Mouse (Mus musculus): ENCODE results near the gene 1600014C10Rik. TPM values are rescaled to one million over a fixed set of nuclear protein-coding genes. Genes with fewer than 3 reads are reported as not detected.

1600014C10Rik gene
- polyA plus RNA-seq, 1 experiment from 2014 or later = 36.2 TPM

DNA sequence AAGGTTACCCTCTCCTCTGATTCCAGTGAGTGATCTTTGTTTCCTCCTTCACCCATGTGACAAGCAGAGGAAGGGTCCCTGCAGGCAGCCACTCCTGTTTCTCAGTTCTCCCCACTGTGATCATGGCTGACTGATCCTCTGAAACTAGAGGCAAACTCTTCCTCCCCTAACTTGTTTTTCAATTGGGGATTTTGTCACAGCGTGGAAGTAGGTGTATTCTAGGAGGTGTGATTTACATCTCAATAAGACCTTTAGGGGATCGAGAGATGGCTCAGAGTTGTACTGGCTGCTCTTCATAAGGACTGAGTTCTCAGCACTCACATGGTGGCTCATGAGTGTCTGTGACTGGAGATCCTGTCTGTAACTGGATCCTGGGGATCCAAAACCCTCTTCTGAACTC lies 22.8 kb downstream of the 1600014C10Rik start:
- no peak overlapping the region for H3K9ac ChIP-seq (ENCODE audit: low read depth, low read length)
- no peaks in the 10 kb centered on the region for H3K36me3 ChIP-seq (ENCODE audit: control insufficient read depth, insufficient read depth, low read length)
- H3K4me2 ChIP-seq (ENCODE audit: low read length) = no peak overlapping the region
- H3K9me3 ChIP-seq (replicated peaks; ENCODE audit: control insufficient read depth, low read length, poor library complexity, severe bottlenecking) = no peaks in the 10 kb centered on the region
- H3K27me3 ChIP-seq (ENCODE audit: control insufficient read depth, insufficient read depth, low read depth, low read length) = no peaks in the 10 kb centered on the region
- 0 out of 2 replicates have a peak, but pooled peaks cover 2% of the 10 kb centered on the region for H3K4me1 ChIP-seq (ENCODE audit: control insufficient read depth, insufficient read depth, low read length)
- no peak overlapping the region for H3K4me3 ChIP-seq (ENCODE audit: low read depth, low read length)
- WGBS = 23% methylated on average over 2 of the region's 2 CpGs
- H3K27ac ChIP-seq (ENCODE audit: low read length) = no peak overlapping the region
- ATAC-seq = no peak

DNA sequence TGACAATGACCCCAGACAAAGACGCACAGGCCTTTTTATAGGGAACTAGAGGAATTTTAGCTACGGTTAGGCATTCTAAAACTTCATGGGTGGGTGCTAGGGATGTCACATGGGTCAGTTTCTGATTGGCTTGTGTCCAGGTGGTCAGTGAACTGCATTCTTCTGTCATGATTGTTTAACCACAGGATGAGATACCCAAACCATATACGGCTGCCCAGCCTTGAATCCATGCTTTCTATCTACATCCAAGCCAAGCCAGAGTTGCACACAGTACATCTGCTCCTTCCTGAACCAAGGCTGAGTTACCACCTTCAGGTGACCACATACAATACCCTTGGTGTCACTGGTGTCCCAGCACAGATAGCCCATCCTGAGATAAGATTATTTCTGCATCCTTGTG lies 23.5 kb downstream of the 1600014C10Rik start:
- no peaks in the 10 kb centered on the region for H3K36me3 ChIP-seq (ENCODE audit: control insufficient read depth, insufficient read depth, low read length)
- no peaks in the 10 kb centered on the region for H3K4me1 ChIP-seq (ENCODE audit: control insufficient read depth, insufficient read depth, low read length)
- no peak overlapping the region for H3K27ac ChIP-seq (ENCODE audit: low read length)
- no peak overlapping the region for H3K9ac ChIP-seq (ENCODE audit: low read depth, low read length)
- H3K9me3 ChIP-seq (replicated peaks; ENCODE audit: control insufficient read depth, low read length, poor library complexity, severe bottlenecking) = no peaks in the 10 kb centered on the region
- H3K4me3 ChIP-seq (ENCODE audit: low read depth, low read length) = no peak overlapping the region
- no peaks in the 10 kb centered on the region for H3K27me3 ChIP-seq (ENCODE audit: control insufficient read depth, insufficient read depth, low read depth, low read length)
- no peak overlapping the region for H3K4me2 ChIP-seq (ENCODE audit: low read length)
- no peak for ATAC-seq
- 83% methylated on average over 3 of the region's 3 CpGs for WGBS

DNA sequence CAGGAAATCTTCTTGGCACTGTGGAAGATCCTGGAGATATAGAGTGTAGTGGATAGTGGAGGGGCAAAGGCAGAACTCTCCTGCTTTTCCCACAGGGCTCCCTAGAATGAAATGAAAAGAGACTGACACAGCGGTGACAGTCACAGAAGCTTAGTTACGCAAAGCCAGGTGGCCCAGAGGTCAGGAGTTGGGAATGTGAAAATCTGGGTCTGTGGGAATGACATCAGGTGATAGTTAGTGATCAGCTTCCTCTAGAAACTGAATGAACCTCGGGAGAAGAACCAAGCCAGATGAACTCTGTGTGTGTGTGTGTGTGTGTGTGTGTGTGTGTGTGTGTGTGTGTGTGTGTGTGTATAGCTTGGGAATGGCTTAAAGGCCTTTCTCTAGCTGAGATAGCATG lies 26.0 kb downstream of the 1600014C10Rik start:
- Histone ChIP-seq H3K4me1 (ENCODE audit: control insufficient read depth, insufficient read depth, low read length) (no peaks in the 10 kb centered on the region), H3K27ac (ENCODE audit: low read length) (no peak overlapping the region), H3K27me3 (ENCODE audit: control insufficient read depth, insufficient read depth, low read depth, low read length) (no peaks in the 10 kb centered on the region), H3K9me3 (replicated peaks; ENCODE audit: control insufficient read depth, low read length, poor library complexity, severe bottlenecking) (no peaks in the 10 kb centered on the region), H3K4me3 (ENCODE audit: low read depth, low read length) (no peak overlapping the region), H3K36me3 (ENCODE audit: control insufficient read depth, insufficient read depth, low read length) (no peaks in the 10 kb centered on the region), H3K4me2 (ENCODE audit: low read length) (no peak overlapping the region), H3K9ac (ENCODE audit: low read depth, low read length) (no peak overlapping the region)
- WGBS = 81% methylated on average over 3 of the region's 3 CpGs
- no peak for ATAC-seq

DNA sequence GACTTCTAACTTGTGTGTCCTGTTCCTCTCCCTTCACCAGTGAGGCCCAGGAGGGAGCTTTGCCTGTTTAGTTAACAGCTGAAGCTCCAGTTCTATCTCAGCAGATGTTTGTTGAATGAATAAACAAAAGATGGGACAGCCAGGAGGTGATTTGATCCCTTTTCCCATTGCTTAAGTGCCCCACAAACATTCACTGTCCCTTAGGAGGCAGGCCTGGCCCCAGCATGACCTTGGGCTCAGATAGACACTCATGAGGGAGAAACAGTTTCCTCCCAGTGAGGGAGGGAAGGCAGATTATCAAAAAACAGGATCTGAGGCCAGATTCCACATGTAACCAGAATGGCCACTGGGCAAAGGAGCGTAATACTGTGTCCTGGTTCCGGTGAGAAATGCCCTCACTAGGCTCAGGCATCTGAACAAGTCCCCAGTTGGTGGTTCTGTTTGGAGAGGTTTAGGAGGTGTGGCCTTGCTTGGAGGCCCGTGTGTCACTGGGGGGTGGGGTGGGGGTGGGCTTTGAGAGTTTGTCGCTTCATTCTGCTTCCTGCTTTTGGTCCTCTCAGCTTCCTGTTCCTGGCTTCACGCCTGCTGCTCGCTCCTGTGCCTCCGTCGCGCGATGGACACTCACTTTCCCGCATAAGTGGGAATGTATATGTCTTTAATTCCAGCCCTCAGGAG lies 26.6 kb downstream of the 1600014C10Rik start:
- Histone ChIP-seq H3K4me3 (ENCODE audit: low read depth, low read length) (no peak overlapping the region), H3K36me3 (ENCODE audit: control insufficient read depth, insufficient read depth, low read length) (no peaks in the 10 kb centered on the region), H3K9ac (ENCODE audit: low read depth, low read length) (no peak overlapping the region), H3K9me3 (replicated peaks; ENCODE audit: control insufficient read depth, low read length, poor library complexity, severe bottlenecking) (no peaks in the 10 kb centered on the region), H3K4me2 (ENCODE audit: low read length) (no peak overlapping the region), H3K4me1 (ENCODE audit: control insufficient read depth, insufficient read depth, low read length) (no peaks in the 10 kb centered on the region), H3K27me3 (ENCODE audit: control insufficient read depth, insufficient read depth, low read depth, low read length) (no peaks in the 10 kb centered on the region), H3K27ac (ENCODE audit: low read length) (no peak overlapping the region)
- ATAC-seq = no peak
- 79% methylated on average over 11 of the region's 11 CpGs for WGBS

DNA sequence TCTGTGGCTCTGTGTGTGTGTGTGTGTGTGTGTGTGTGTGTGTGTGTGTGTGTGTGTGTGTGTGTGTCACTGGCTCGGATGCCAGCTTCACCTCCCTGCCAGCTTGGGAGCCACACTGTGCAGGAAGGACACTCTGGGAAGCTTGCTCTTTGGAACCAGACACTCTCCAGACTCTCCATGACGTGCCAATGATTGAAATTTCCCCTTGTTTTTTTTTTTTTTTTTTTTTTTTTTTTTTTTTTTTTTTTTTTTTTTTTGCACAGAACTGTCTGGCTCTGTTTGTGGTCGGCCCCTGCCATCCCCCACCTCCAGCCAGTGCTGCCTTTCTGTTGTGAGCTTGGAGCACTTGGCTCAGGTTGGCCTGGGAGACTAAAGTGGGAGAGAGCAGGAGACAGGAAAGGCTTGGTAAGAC lies 29.6 kb downstream of the 1600014C10Rik start:
- 59% methylated on average over 3 of the region's 3 CpGs for WGBS
- no peak overlapping the region for H3K27ac ChIP-seq (ENCODE audit: low read length)

DNA sequence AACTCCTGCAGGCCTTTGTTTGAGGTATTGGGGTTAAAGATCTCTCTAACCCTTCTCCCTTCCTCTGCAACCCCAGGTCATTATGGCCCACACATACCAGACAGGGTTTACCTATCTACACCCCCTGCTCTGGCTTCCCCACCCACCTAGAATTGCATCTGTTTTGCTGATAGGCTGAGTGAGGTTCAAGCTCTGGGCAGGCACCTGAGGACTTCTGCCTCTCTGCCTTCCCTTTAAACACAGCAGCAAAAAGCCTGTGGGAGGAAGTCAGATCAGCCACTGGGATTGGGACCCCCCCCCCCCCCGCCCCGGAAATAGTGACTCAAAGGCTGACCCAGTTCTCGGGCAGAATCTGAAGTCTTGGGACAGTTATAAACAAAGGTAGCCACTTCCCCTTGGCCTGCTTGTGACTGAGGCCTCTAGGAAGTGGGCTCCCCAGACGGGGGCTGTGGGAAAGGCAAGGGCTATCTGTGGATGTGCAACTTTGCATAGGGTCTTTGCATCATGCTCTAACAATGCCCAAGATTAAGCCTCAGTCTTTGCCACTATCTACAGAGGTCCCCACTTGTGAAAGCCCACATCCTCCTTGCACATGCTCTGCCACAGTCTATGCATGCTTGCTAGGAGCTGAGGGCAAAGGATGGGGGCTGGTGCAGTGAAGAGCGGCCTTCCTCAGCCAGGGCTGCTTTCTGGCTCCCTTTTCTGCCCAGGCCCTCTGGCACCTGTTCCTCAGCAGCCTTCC lies 31.6 kb downstream of the 1600014C10Rik start:
- no peaks in the 10 kb centered on the region for H3K36me3 ChIP-seq (ENCODE audit: control insufficient read depth, insufficient read depth, low read length)
- H3K27ac ChIP-seq (ENCODE audit: low read length) = no peak overlapping the region
- 72% methylated on average over 5 of the region's 5 CpGs for WGBS
- H3K27me3 ChIP-seq (ENCODE audit: control insufficient read depth, insufficient read depth, low read depth, low read length) = no peaks in the 10 kb centered on the region
- no peaks in the 10 kb centered on the region for H3K9me3 ChIP-seq (replicated peaks; ENCODE audit: control insufficient read depth, low read length, poor library complexity, severe bottlenecking)
- H3K9ac ChIP-seq (ENCODE audit: low read depth, low read length) = no peak overlapping the region
- no peak overlapping the region for H3K4me3 ChIP-seq (ENCODE audit: low read depth, low read length)
- H3K4me1 ChIP-seq (ENCODE audit: control insufficient read depth, insufficient read depth, low read length) = no peaks in the 10 kb centered on the region
- H3K4me2 ChIP-seq (ENCODE audit: low read length) = no peak overlapping the region
- no peak for ATAC-seq

More for the DNA sequence above, 29.6 kb downstream of the 1600014C10Rik start:
- no peaks in the 10 kb centered on the region for H3K27me3 ChIP-seq (ENCODE audit: control insufficient read depth, insufficient read depth, low read depth, low read length)
- no peak for ATAC-seq
- no peaks in the 10 kb centered on the region for H3K4me1 ChIP-seq (ENCODE audit: control insufficient read depth, insufficient read depth, low read length)
- H3K4me2 ChIP-seq (ENCODE audit: low read length) = no peak overlapping the region
- no peak overlapping the region for H3K4me3 ChIP-seq (ENCODE audit: low read depth, low read length)
- no peak overlapping the region for H3K9ac ChIP-seq (ENCODE audit: low read depth, low read length)
- no peaks in the 10 kb centered on the region for H3K9me3 ChIP-seq (replicated peaks; ENCODE audit: control insufficient read depth, low read length, poor library complexity, severe bottlenecking)
- no peaks in the 10 kb centered on the region for H3K36me3 ChIP-seq (ENCODE audit: control insufficient read depth, insufficient read depth, low read length)

DNA sequence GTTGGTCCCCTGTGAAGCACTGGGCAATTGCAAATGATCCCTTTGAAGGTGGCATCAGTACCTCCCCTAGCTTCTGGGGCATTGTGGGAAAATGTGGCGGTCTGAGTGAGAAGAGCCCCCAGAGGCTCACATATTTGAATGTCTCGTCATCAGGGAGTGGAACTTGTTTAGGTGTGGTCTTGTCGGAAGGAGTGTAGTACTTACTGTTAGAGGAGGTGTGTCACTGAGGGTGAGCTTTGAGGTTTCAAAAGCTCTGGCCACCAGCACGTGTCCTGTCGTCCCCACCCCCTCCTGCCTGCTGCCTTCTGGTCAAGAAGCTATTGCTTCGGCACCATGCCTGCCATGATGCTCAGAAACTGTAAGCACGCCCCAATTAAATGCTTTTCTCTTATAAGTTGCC lies 32.3 kb downstream of the 1600014C10Rik start:
- no peak overlapping the region for H3K4me3 ChIP-seq (ENCODE audit: low read depth, low read length)
- no peak overlapping the region for H3K4me2 ChIP-seq (ENCODE audit: low read length)
- H3K9ac ChIP-seq (ENCODE audit: low read depth, low read length) = no peak overlapping the region
- H3K4me1 ChIP-seq (ENCODE audit: control insufficient read depth, insufficient read depth, low read length) = no peaks in the 10 kb centered on the region
- ATAC-seq = no peak
- H3K36me3 ChIP-seq (ENCODE audit: control insufficient read depth, insufficient read depth, low read length) = no peaks in the 10 kb centered on the region
- 74% methylated on average over 7 of the region's 7 CpGs for WGBS
- no peaks in the 10 kb centered on the region for H3K9me3 ChIP-seq (replicated peaks; ENCODE audit: control insufficient read depth, low read length, poor library complexity, severe bottlenecking)
- H3K27ac ChIP-seq (ENCODE audit: low read length) = no peak overlapping the region
- H3K27me3 ChIP-seq (ENCODE audit: control insufficient read depth, insufficient read depth, low read depth, low read length) = no peaks in the 10 kb centered on the region

DNA sequence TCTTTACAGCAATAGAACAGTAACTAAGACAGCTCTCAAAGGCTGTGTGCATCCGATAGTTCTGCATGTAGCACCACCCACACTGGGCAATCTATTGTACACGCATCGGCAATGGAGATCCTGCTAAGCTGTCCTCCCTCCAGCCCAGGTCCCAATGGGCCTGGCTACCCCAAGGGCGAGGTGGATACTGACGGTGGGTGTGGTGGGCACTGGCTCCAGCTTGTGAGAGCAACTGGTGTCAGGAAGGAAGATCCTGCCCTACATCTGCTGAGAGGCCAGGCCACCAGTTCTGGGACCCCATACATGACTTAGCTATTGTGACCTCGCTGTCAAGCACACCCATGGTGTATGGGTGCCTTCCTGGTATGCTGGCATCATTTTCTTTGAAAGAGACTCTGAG lies 32.7 kb downstream of the 1600014C10Rik start:
- Histone ChIP-seq H3K4me2 (ENCODE audit: low read length) (no peak overlapping the region), H3K36me3 (ENCODE audit: control insufficient read depth, insufficient read depth, low read length) (no peaks in the 10 kb centered on the region), H3K9ac (ENCODE audit: low read depth, low read length) (no peak overlapping the region), H3K4me3 (ENCODE audit: low read depth, low read length) (no peak overlapping the region), H3K9me3 (replicated peaks; ENCODE audit: control insufficient read depth, low read length, poor library complexity, severe bottlenecking) (no peaks in the 10 kb centered on the region), H3K27me3 (ENCODE audit: control insufficient read depth, insufficient read depth, low read depth, low read length) (no peaks in the 10 kb centered on the region), H3K4me1 (ENCODE audit: control insufficient read depth, insufficient read depth, low read length) (no peaks in the 10 kb centered on the region), H3K27ac (ENCODE audit: low read length) (no peak overlapping the region)
- ATAC-seq = no peak
- 87% methylated on average over 6 of the region's 6 CpGs for WGBS

DNA sequence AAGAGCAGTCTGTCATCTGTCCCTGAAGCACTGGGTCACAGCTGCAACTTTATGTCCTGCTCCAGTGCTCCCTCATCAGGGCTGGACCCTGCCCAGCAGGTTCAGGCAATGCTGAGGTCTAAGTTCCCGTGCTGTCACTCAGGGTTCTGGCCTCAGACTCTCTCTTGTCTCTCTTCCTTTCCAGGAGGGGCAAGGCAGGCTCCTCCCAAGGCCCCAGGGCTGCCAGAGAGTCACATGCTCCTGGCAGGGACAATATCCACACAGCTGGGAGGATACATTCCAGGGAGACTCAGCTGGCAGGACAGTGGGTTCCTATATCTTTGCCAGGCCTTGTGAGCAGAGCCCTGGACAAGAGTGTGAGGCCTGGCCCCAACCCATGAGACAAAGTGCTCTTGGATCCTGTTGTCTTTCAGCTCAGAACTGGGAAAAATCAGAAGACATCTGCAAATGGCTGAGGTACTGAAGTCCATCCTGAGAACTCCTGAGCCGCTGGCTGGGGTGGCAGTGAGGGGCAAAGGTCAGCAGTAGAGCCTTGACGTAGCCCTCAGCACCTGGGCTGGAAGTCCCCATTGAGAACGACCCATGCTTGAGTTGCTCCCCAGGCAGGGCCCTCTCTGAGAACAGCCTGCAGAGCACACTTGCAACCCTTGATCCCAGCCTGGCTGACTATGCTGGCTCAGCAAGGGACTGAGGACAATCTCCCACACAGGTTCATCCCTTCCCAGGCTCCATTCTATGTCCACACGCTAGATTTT lies 34.6 kb downstream of the 1600014C10Rik start:
- H3K4me2 ChIP-seq (ENCODE audit: low read length) = no peak overlapping the region
- H3K4me3 ChIP-seq (ENCODE audit: low read depth, low read length) = no peak overlapping the region
- no peak for ATAC-seq
- WGBS = 53% methylated on average over 5 of the region's 5 CpGs
- no peaks in the 10 kb centered on the region for H3K36me3 ChIP-seq (ENCODE audit: control insufficient read depth, insufficient read depth, low read length)
- H3K9me3 ChIP-seq (replicated peaks; ENCODE audit: control insufficient read depth, low read length, poor library complexity, severe bottlenecking) = no peaks in the 10 kb centered on the region
- H3K27ac ChIP-seq (ENCODE audit: low read length) = no peak overlapping the region
- no peaks in the 10 kb centered on the region for H3K27me3 ChIP-seq (ENCODE audit: control insufficient read depth, insufficient read depth, low read depth, low read length)
- no peaks in the 10 kb centered on the region for H3K4me1 ChIP-seq (ENCODE audit: control insufficient read depth, insufficient read depth, low read length)
- H3K9ac ChIP-seq (ENCODE audit: low read depth, low read length) = no peak overlapping the region

Data from midbrain, embryonic 16.5 days (tissue).